Mouse (Mus musculus): ENCODE data around the gene Stab2.

Gene Stab2

GRCm38 (mm10) chr10:86989838-86990237 is 18.0 kb downstream of the Stab2 start:
- 68% methylated on average over 8 of the region's 8 CpGs for WGBS

GRCm38 (mm10) chr10:86976001-86976726 is 31.7 kb downstream of the Stab2 start:
- WGBS, result 54% methylated on average over 5 of the region's 5 CpGs

DNA sequence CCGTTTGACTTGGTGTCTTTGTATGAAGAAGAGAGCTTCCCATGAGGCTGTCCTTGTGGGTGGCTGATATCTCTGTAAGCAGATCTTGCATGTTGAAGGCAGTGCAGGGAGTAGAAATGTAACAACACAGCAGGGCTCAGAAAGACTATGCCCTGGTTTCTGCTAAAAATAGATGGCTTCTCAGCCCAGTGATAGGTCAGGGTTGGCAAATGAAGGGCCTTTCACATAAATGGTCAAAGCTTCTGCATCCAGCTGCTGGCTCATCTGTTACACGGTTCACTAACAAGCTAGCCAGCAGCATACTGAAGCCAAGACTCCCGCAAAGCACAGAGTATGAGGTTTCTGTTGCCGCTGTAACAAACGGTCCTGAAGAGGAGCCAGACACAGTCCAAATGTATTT is 34.5 kb downstream of the Stab2 start:
- WGBS, result 67% methylated on average over 5 of the region's 5 CpGs

DNA sequence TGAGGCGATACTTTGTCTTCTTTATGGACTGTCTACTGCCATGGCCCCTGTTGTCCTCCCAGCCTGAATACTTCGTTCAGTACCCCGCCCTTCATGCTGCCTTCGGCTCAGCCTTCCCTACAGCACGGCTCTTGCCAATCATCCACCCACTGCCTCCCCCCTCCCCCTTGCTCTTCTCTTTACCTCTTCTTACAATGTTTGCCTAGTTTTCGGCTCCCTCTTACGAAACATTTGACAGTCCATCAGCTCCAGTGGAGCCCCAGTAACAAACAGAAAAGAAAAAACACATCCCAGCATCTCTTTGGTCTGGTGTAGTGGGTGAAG is 35.4 kb downstream of the Stab2 start:
- WGBS, result 35% methylated on average over 7 of the region's 7 CpGs

- WGBS, result 27% methylated on average over 13 of the region's 13 CpGs
Measured at GRCm38 (mm10) chr10:86971680-86972502, 35.9 kb downstream of the Stab2 start.

DNA sequence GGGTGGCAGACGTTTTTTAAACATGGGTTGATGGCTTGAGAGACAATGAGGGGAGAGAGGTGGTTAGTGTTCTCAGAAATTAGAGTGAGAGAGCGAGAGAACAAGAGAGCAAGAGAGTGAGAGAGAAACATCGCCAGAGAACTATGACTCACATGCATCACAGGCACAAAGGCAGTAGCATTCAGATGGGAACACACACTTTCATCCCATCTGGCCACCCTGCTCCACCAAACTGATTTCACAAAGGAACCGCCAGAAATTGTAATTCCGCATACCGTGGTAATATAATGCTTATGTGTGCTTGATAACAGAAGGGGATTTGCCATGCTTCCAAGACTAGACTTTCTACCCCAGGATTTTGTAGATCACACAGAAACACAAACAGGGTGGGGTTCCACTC is 38.5 kb downstream of the Stab2 start:
- WGBS, result 43% methylated on average over 6 of the region's 6 CpGs

GRCm38 (mm10) chr10:86961542-86962466 is 46.0 kb downstream of the Stab2 start:
- 32% methylated on average over 11 of the region's 11 CpGs for WGBS

DNA sequence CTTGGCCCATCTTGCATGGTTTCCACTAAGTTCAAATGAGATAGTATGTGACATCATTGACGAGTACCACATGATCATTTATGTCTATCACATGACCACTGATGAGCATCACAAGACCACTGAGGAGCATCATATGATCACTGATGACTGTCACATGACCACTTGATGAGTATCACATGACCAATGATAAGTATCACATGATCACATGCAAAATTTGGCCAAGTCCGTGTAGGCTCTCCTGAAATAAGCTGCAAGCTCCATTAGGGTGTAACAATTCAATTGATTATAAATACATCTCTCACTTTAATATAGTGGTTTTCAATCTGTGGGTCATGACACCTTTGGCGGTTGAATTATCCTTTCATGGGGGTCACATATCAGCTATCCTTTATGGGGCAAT is 52.5 kb downstream of the Stab2 start:
- WGBS, result 94% methylated on average over 3 of the region's 3 CpGs

DNA sequence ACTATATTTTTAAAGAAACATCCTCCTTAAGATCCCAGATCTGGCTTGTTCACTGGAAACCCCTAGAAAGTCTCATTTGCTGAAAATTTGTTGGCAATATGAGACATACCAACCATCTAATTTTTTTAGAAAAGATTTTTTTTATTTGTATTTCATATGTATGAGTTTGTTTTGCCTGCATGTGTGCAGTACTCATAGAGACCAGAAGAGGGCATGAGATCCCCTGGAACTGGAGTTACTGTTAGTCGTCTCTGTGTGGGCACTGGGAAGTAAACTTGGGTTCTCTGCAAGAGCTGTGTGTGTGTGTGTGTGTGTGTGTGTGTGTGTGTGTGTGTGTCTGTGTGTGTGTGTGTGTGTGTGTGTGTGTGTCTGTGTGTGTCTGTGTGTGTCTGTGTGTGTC is 55.1 kb downstream of the Stab2 start:
- 38% methylated on average over 1 of the region's 1 CpGs for WGBS

DNA sequence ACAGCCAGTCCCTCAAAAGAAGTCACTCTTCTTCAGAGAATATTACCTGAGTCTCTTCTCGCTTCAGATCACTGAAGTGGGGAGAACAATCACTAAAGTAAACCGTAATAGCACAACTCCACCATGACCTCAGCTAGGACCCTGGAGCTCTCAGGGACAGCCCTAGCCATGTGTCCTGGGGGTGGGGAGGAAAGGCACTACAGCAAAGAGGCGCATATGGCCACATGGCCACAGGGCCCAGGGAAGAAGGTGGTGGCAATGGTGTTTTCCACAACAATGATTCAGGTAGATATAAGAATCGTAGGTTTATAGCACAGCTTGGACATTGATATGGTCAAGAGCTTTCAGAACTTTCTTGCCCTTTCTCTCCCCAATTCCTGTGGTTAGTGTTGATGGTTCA is 57.0 kb downstream of the Stab2 start:
- 94% methylated on average over 4 of the region's 4 CpGs for WGBS

GRCm38 (mm10) chr10:86949886-86950285 is 57.9 kb downstream of the Stab2 start:
- WGBS, result 92% methylated on average over 4 of the region's 4 CpGs

DNA sequence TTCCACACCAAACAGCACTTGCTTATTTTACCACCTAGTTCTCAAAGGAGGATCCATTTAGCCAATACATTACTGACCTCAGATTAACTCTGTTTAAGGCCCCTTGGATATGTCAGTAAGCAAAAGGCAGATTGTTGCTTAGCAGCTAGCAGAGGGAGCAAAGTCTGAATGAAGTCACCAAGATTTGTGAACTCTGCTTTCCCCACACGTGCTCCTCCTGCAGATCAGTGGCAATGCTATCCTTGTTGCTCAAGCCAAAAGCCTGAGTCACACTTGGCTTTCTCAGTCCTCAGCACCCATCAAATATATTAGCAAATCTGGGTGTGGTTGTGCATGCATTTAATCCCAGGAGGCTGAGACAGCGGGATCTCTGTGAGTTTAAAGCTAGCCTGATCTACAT is 60.3 kb downstream of the Stab2 start:
- WGBS, result 57% methylated on average over 2 of the region's 2 CpGs

DNA sequence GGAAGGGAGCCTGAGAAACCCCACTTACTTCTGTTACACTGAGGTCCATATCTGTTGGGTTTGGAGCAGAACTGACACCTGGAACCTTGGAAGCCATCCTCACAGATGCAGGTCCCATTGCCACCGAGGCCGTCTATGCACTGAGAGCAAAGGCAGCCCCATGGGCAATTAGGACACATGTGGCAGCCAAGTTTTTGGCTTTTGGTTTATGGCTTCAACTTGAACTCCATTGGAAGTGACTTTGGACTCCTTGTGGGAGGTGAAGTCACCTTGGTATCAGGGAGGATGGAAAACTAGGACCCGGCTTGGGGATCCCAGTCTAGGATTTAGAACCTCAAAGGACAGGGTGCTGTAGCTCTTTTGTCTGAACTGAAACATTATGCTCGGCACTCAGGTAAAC is 67.2 kb downstream of the Stab2 start:
- WGBS, result 93% methylated on average over 4 of the region's 4 CpGs

DNA sequence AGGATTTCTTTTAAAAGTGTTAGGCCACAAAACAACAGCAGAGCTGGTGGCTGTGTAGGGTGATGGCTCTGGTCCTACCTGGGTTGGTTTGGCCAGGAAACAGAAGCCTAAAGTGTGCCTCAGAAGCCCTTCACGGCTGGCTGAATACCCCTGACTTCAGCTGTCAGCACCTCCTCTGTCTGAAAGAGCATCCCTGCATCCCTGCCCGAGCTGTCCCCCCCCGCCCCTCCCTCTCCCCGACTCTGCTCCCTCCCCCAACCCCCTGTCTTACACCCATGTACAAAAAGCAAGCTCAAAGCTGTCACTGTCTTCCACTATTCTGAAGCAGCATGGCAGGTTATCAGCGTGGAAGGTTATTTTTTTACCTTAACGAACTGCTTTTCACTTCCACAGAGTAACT is 73.4 kb downstream of the Stab2 start:
- WGBS, result 37% methylated on average over 6 of the region's 6 CpGs

DNA sequence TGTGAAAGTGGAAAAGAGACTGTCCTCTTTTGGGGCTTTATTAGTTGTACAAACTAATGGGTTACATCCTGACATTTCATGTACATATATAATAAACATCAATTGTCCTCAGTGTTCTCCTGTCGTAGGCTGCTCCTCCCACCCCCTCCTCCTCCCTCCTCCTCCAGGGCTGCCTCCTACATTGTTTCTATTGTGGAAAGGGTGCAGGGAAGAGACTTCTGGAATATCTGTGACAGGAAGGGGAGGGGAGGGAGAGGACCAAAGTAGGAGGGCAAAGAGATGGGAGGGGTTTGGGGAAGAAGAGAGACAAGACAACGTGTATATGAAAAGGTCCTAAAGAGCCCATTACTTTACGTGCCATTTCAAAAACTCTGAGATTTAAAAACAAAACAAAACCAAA is 73.9 kb downstream of the Stab2 start:
- 30% methylated on average over 3 of the region's 3 CpGs for WGBS

- 72% methylated on average over 9 of the region's 9 CpGs for WGBS
Measured at GRCm38 (mm10) chr10:86933180-86933695, 74.6 kb downstream of the Stab2 start.

DNA sequence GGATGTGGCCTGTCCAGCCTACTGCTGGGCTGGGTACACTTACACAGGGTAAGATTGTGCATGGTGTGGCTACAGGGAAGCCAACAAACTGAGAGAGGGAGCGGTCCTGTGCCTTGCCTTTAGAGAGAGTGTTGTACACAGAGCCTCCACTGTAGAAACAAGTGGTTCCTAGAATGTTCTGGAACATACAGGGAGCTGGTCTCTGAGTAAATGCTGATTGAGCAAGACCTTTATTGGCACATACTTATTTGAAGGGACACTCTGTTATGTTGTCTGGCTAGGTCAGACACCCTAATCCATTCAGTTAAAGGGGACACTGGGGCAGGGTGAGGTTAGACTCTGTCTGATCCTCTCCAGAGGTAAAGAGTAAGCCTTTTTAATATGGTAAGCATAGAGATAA is 84.2 kb downstream of the Stab2 start:
- 87% methylated on average over 1 of the region's 1 CpGs for WGBS

GRCm38 (mm10) chr10:86908562-86908961 is 99.3 kb downstream of the Stab2 start:
- WGBS, result 98% methylated on average over 18 of the region's 18 CpGs

DNA sequence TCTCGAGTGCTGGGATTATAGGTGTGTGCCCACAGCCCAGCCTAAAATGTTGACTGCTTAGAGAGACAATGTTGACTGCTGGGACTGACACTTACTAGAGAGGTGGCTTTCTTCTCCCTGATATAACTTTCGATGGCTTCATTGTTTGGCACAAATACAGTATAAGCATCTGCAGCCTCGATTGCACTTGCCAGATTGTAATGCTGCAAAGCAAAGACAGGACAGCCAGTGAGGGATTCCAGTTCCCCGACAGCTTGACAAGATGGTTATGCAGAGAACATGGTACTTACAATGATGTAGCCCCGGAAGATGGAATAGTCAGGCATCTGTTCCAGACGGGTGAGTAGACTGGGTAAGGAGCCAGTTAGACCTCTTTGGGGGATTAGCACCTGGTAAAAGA is 100.8 kb downstream of the Stab2 start:
- 37% methylated on average over 6 of the region's 6 CpGs for WGBS

GRCm38 (mm10) chr10:86895531-86895930 is 112.3 kb downstream of the Stab2 start:
- 56% methylated on average over 2 of the region's 2 CpGs for WGBS

DNA sequence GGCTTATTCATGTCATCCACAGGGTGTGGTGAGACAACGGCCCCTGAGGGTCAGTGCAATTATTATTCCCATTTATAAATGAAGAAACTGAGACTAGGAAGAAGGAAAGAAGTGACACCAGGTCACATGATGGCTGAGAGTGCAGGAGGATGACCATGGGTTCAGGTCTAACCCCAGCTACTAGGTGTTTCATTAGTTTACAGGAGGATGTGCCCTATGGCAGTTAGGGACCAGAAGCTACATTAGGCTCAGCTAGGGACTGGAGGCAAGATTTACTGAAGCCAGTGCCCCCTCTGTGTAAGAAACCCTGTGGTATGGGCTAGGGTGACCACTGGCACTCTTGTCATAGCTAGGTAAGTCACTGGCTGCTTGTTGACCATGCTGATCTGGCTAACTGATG is 116.8 kb downstream of the Stab2 start:
- 97% methylated on average over 1 of the region's 1 CpGs for WGBS
